Mouse (Mus musculus) kidney, adult 2 months (tissue): ENCODE measurements around the gene Aph1c.

Experiments
- CTCF ChIP-seq: fragments of 200-500 bp; conservative IDR thresholded peaks from 2 replicates; pipeline ENCODE4 v1.5.1; 2011; ENCODE audit warnings: low read depth, mild to moderate bottlenecking, control low read depth, low read length, moderate library complexity, mixed read lengths; ENCODE audit not compliant: insufficient read depth, insufficient read length
- POLR2A ChIP-seq: fragments of 200-500 bp; IDR thresholded peaks from one replicate; pipeline ENCODE4 v1.6.1; 2011; ENCODE audit warnings: low read depth, low read length, control low read depth

DNA sequence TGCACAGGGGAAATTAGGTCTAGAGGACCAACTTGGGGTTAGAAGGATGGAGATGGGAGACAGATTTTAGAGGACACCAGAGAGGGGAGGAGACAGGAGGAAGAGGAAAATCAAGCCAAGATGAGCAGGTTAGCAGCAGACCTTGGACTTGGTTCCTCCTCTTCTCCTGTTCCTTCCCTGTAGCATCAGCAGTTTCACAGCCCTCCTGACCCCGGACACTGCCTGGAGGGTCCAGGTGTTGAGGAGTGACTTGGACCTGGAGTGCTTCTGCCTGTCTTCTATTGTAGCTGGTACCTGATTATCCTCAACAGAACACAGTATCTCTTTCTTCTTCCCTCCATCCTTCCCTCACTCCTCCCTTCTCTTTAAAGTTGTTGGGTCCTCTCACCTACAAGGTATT is 65.8 kb downstream of the Aph1c start:
- no peak for TF ChIP-seq POLR2A
- no peak for TF ChIP-seq CTCF
